Mouse (Mus musculus): ENCODE measurements around the gene Lrrc18.

Gene Lrrc18

GRCm38 (mm10) chr14:33045217-33045616, 54.0 kb downstream of the Lrrc18 start:
- in situ Hi-C loops (cut with MboI; ENCODE audit: low sequenced_read_pairs): no loop called here

- in situ Hi-C loops (cut with MboI; ENCODE audit: low sequenced_read_pairs): no loop called here
These were observed 62.3 kb downstream of the Lrrc18 start for GRCm38 (mm10) chr14:33053441-33053840.

- in situ Hi-C loops (cut with MboI; ENCODE audit: low sequenced_read_pairs): no loop called here
These were observed 67.9 kb downstream of the Lrrc18 start for GRCm38 (mm10) chr14:33058881-33059660.

GRCm38 (mm10) chr14:33062996-33063395, 71.8 kb downstream of the Lrrc18 start:
- in situ Hi-C loops (cut with MboI; ENCODE audit: low sequenced_read_pairs): no loop called here
